Mouse (Mus musculus) macrophage (primary cell): ENCODE results near the gene Pxmp4. TPM values are rescaled to one million over a fixed set of nuclear protein-coding genes. Genes with fewer than 3 reads are reported as not detected.

Experiments
- H3K27ac ChIP-seq: fragments of 350-480 bp; formaldehyde crosslinking; 2 replicates; pipeline ENCODE4 v1.9.0; 2021
- H3K36me3 ChIP-seq: fragments of 350-480 bp; formaldehyde crosslinking; 2 replicates; pipeline ENCODE4 v1.9.0; 2021; ENCODE audit errors: inconsistent target
- H3K4me3 ChIP-seq: fragments of 350-480 bp; formaldehyde crosslinking; 2 replicates; pipeline ENCODE4 v1.9.0; 2021; ENCODE audit errors: inconsistent target
- H3K79me2 ChIP-seq: fragments of 350-480 bp; formaldehyde crosslinking; 2 replicates; pipeline ENCODE4 v1.9.0; 2021; ENCODE audit errors: inconsistent target
- WGBS: methylation state at CpG from one replicate; pipeline ENCODE4 v1.1.7; 2026; ENCODE audit warnings: inconsistent platforms; ENCODE audit not compliant: missing documents; 5-methylcytosine and 5-hydroxymethylcytosine counted together
- polyA plus RNA-seq: library from polyadenylated mRNA; stranded (reverse); fragments of 250-400 nt; gene quantifications from 3 replicates; pipeline ENCODE4 v1.2.4, GENCODE M21; 2018; ENCODE audit warnings: inconsistent platforms

The Pxmp4 gene
- polyA plus RNA-seq, 1 experiment from 2014 or later = 12.3 TPM

DNA sequence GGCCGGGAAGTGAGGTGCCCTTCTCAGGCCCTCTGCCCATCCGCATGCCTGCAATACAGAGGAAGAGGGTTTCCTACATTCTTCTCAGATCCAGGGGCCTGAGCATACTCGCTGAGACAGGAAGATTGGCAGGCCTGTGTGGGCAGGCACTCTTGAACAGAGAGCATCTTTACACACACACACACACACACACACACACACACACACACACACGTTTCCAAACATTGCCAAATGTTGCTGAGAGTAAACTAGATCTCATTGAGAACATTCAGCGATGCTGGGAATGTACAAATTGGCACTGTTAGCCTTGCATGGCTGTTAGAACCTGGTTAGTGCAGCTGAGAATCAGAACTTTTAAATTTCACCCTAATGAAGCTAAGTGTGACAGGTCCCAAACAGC lies 27.0 kb upstream of the Pxmp4 start:
- 98% methylated on average over 5 of the region's 5 CpGs for WGBS
- no peaks in the 10 kb centered on the region for H3K36me3 ChIP-seq
- H3K79me2 ChIP-seq = no peaks in the 10 kb centered on the region
- H3K4me3 ChIP-seq = no peak overlapping the region
- no peak overlapping the region for H3K27ac ChIP-seq

GRCm38 (mm10) chr2:154624137-154624536 lies 20.6 kb upstream of the Pxmp4 start:
- no peaks in the 10 kb centered on the region for H3K79me2 ChIP-seq
- H3K27ac ChIP-seq = no peak overlapping the region
- H3K36me3 ChIP-seq = no peaks in the 10 kb centered on the region
- no peak overlapping the region for H3K4me3 ChIP-seq

- 89% methylated on average over 5 of the region's 5 CpGs for WGBS
- Histone ChIP-seq H3K4me3 (no peak overlapping the region), H3K79me2 (no peaks in the 10 kb centered on the region), H3K36me3 (no peaks in the 10 kb centered on the region), H3K27ac (no peak overlapping the region)
These were observed 18.2 kb upstream of the Pxmp4 start for GRCm38 (mm10) chr2:154621684-154622083.

DNA sequence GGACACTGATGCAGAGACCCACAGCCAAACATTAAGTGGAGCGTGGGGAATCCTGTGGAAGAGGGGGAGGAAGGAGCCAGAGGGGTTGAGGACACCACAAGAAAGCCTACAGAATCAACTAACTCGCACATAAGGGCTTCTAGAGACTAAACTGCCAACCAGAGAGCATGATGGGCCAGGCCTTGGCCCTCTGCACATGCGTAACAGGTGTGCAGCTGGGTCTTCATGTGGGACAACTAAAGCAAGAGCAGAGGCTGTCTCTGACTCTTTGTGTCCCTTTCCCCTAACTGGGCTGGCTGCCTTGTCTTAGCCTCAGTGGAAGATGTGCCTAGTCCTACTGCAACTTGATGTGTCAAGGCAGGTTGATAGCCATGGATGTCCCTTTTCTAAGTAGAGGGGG lies 13.6 kb upstream of the Pxmp4 start:
- no peaks in the 10 kb centered on the region for H3K36me3 ChIP-seq
- H3K79me2 ChIP-seq = no peaks in the 10 kb centered on the region
- WGBS = 98% methylated on average over 3 of the region's 3 CpGs
- H3K4me3 ChIP-seq = no peak overlapping the region
- no peak overlapping the region for H3K27ac ChIP-seq

DNA sequence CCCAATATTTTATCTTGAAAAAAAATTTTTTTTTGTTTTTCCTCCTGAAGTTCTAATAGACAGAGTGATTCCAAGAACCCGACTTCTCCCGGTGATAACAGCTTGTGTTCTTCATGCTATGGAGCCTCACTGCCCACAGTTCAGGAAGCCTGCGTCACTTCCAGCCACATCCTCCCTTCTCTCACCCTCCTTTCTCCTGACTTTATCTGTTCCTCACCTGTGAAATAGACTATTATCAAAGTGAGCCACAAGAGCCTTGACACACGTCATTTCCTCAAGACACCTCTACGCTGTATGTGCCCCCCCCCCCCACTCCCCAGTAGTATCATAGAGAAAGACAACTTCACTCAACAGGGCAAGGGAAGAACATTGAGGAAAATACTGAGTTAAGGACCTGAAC lies 12.2 kb upstream of the Pxmp4 start:
- Histone ChIP-seq H3K4me3 (no peak overlapping the region), H3K36me3 (no peaks in the 10 kb centered on the region), H3K79me2 (no peaks in the 10 kb centered on the region), H3K27ac (no peak overlapping the region)
- WGBS = 43% methylated on average over 5 of the region's 5 CpGs

DNA sequence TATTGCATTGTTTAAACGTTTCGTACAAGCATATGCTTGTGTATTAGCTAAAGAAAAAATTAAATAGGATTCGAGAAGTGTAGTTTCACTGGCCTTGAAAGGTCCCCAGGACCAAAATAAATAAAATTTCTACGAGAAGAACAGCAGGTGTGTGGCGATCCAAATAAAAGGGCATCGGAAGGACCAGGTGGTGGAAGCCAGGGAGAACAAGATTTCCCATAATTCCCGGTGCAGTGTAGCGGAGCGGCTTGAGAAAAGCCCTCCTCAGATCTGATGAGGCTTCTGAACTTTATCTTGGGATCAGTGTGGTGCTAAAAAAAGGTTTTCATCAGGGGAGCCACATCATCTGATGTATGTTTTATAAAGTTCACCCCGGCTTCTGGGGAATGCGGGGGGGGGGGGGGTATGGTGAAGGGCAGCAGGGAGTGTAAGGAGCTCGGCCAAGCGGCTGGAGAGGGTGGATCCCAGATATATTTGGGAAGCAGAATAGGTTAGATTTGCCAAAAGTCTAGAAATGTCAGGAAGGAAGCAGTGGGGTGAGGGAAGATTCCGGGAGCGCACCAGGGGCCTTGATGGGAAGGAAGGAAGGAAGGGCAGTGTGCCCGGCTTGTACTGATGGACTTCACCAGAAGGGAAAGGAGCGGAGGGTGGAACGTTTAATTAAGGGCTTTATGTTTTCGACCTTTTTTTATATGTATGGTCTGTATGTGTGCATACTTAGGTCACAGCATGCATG lies 11.5 kb upstream of the Pxmp4 start:
- no peak overlapping the region for H3K27ac ChIP-seq
- H3K36me3 ChIP-seq = no peaks in the 10 kb centered on the region
- WGBS = 80% methylated on average over 19 of the region's 19 CpGs
- no peaks in the 10 kb centered on the region for H3K79me2 ChIP-seq
- H3K4me3 ChIP-seq = no peak overlapping the region

- Histone ChIP-seq H3K79me2 (no peaks in the 10 kb centered on the region), H3K27ac (peak within 1 kb of the TSS; percentile 60), H3K36me3 (no peaks in the 10 kb centered on the region), H3K4me3 (peak within 1 kb of the TSS; percentile 59)
- WGBS = 1% methylated on average over 80 of the region's 98 CpGs
These were observed 9.9 kb upstream of the Pxmp4 start, which contains the start of the genes Zfp341 and 4930519P11Rik for GRCm38 (mm10) chr2:154613118-154614115. Zfp341 (plus strand) TSS chr2:154613297. 4930519P11Rik (minus strand) TSS chr2:154613437.

GRCm38 (mm10) chr2:154609050-154609767 lies 5.7 kb upstream of the Pxmp4 start:
- H3K4me3 ChIP-seq = no peak overlapping the region
- H3K79me2 ChIP-seq = no peaks in the 10 kb centered on the region
- no peaks in the 10 kb centered on the region for H3K36me3 ChIP-seq
- no peak overlapping the region for H3K27ac ChIP-seq
- WGBS = 76% methylated on average over 9 of the region's 10 CpGs

DNA sequence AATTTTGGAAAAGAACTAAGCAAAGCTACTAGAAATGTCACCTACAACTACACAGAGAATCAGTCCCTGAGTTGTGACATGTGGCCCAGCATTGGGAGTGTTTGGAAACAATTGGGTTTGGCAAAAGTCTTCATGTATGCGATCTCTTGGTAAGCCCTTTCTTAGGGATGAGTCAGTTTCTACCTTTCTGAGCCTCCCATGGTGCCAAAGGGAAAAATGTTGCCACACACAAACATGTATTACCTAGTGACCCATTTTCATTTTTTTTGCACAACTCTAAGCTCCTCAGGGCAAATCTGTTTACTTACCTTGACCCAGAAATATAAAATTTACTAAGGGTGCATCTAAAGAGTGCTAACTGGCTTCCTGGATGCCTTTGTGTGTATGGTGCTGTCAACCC lies 3.5 kb upstream of the Pxmp4 start:
- H3K79me2 ChIP-seq = no peaks in the 10 kb centered on the region
- no peaks in the 10 kb centered on the region for H3K36me3 ChIP-seq
- no peak overlapping the region for H3K27ac ChIP-seq
- H3K4me3 ChIP-seq = no peak overlapping the region
- 100% methylated on average over 1 of the region's 1 CpGs for WGBS

DNA sequence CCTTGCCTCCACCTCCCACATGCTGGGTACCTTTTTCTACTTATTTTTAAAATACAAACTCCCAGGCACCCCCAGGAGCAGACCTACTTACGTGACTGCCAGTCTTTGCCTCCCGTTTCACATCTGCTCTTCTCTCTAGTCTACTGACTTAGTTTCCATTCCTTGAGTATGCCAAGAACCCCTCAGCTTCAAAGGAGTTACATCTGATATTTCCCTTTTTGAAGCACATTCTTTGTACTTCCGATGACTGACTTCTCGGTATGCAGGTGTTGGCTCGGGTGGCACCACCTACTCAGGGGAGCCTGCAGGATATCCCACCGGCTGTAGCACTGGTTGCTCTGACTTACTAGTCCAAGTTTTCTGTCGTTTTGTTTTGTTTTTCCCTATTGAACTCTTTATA lies 648 bp upstream of the Pxmp4 start:
- Histone ChIP-seq H3K27ac (peak overlapping the region; percentile 36), H3K4me3 (peak overlapping the region; percentile 58), H3K79me2 (no peaks in the 10 kb centered on the region), H3K36me3 (no peaks in the 10 kb centered on the region)
- 5% methylated on average over 7 of the region's 7 CpGs for WGBS

- Histone ChIP-seq H3K36me3 (no peaks in the 10 kb centered on the region), H3K79me2 (no peaks in the 10 kb centered on the region), H3K27ac (peak overlapping the region; percentile 32), H3K4me3 (peak overlapping the region; percentile 58)
- WGBS = 4% methylated on average over 22 of the region's 22 CpGs
These were observed 386 bp downstream of the Pxmp4 start for GRCm38 (mm10) chr2:154603007-154603637.

DNA sequence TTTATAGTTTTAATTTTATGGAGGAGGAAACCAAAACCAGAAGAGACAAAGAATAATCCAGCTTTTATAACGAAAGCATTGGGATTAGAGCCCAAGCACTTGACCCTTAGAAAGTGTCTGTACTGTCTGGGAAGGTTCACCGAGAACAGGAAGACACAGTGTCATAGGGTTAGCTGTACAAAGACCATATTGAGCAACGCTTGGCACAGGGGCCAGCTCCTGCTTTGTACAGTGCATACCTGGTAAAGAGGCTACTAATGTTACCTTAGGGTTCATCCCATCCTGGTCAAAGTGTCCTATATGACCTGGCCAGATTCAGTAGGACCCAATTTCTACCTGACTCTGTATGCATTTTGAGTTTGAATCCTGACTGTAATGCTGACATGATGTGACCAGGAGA lies 2.2 kb downstream of the Pxmp4 start:
- Histone ChIP-seq H3K79me2 (no peaks in the 10 kb centered on the region), H3K27ac (no peak overlapping the region), H3K36me3 (no peaks in the 10 kb centered on the region), H3K4me3 (no peak overlapping the region)
- WGBS = 64% methylated on average over 3 of the region's 3 CpGs

GRCm38 (mm10) chr2:154600586-154600985 lies 2.9 kb downstream of the Pxmp4 start:
- 96% methylated on average over 4 of the region's 6 CpGs for WGBS
- H3K4me3 ChIP-seq = no peak overlapping the region
- H3K36me3 ChIP-seq = no peaks in the 10 kb centered on the region
- H3K27ac ChIP-seq = no peak overlapping the region
- H3K79me2 ChIP-seq = no peaks in the 10 kb centered on the region

DNA sequence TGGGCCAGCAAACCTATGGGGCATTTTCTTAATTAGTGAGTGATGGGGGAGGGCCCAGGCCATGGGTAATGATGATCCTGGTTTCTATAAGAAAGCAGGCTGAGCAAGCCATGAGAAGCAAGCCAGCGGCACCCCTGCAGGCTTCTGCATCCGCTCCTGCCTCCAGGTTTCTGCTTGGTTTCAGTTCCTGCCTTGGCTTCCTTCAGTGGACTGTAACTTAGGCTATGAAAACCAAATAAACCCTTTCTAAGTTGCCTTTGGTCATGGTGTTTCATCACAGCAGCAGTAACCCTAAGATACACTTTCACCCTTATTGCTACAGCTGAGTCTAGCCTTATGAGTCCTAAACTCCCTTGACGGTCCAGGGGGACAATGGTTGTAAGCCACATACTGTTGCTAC lies 6.1 kb downstream of the Pxmp4 start:
- H3K27ac ChIP-seq = 0 out of 2 replicates have a peak overlapping the region, but pooled peaks have one; percentile 2
- H3K36me3 ChIP-seq = no peaks in the 10 kb centered on the region
- H3K4me3 ChIP-seq = no peak overlapping the region
- 3% methylated on average over 3 of the region's 3 CpGs for WGBS
- no peaks in the 10 kb centered on the region for H3K79me2 ChIP-seq
